Mouse (Mus musculus) lung, postnatal 0 days (tissue): ENCODE measurements at regions not wholly inside any gene's neighbourhood (a gene's known extent, or its start where the extent isn't known, plus 50 kb on each side); places are given as distances from the start of the nearest gene placed in this dataset.

Experiments used
- CTCF ChIP-seq: IDR thresholded peaks from 2 replicates; pipeline ENCODE4 v1.5.1; 2016; ENCODE audit warnings: antibody characterized with exemption, mild to moderate bottlenecking
- EP300 ChIP-seq: IDR thresholded peaks from 2 replicates; pipeline ENCODE4 v1.6.1; 2016; ENCODE audit warnings: antibody characterized with exemption, mild to moderate bottlenecking, control low read depth

- no peak for TF ChIP-seq CTCF
- TF ChIP-seq EP300: no peak
These were observed 124.8 kb upstream of the Klf14 start for GRCm38 (mm10) chr6:31083701-31084100.
